Mouse (Mus musculus) heart, postnatal 36 days (tissue): ENCODE data around the gene Smyd1. TPM values are rescaled to one million over a fixed set of nuclear protein-coding genes. Genes with fewer than 3 reads are reported as not detected.

ENCODE experiments used
- DNase-seq, 2 experiments: peaks; one replicate each; pipeline ENCODE4 v3.0.0; 2021 to 2022
- intact Hi-C: fragments of 180-260 bp; cut with DNase I; formaldehyde crosslinking; loops from one replicate; pipeline ENCODE4 v1.15.1; 2025
- total RNA-seq, 2 experiments: library from RNA; stranded (reverse); gene quantifications; 2 replicates each; pipeline ENCODE4 v1.2.3; 2021

The Smyd1 gene
- total RNA-seq, 2 experiments from 2014 or later: 351 to 373 TPM

- intact Hi-C loops: no loop called here
Measured at GRCm38 (mm10) chr6:71224184-71224943, 97.7 kb downstream of the Smyd1 start.

GRCm38 (mm10) chr6:71221501-71221900, 100.5 kb downstream of the Smyd1 start:
- intact Hi-C loops: no loop called here
- no peak for DNase-seq

More at GRCm38 (mm10) chr6:71224184-71224943, 97.7 kb downstream of the Smyd1 start:
- DNase-seq: no peak

- intact Hi-C loops: no loop called here
- no peak for DNase-seq
Measured at GRCm38 (mm10) chr6:71212471-71212870, 109.6 kb downstream of the Smyd1 start.

GRCm38 (mm10) chr6:71211917-71212316, 110.1 kb downstream of the Smyd1 start:
- intact Hi-C loops: no loop called here
- DNase-seq: no peak

- no peak for DNase-seq
- intact Hi-C loops: no loop called here
Measured at GRCm38 (mm10) chr6:71208691-71209090, 113.3 kb downstream of the Smyd1 start.

- no peak for DNase-seq
- intact Hi-C loops: no loop called here
Measured at GRCm38 (mm10) chr6:71204166-71204565, 117.9 kb downstream of the Smyd1 start.

GRCm38 (mm10) chr6:71203674-71204073, 118.4 kb downstream of the Smyd1 start:
- DNase-seq: no peak
- intact Hi-C loops: no loop called here

GRCm38 (mm10) chr6:71201925-71202324, 120.1 kb downstream of the Smyd1 start:
- intact Hi-C loops: no loop called here

GRCm38 (mm10) chr6:71199612-71200011, 122.4 kb downstream of the Smyd1 start, which contains the start of gene Fabp1:
Fabp1 (plus strand) TSS chr6:71199827.
- intact Hi-C loops: no loop called here
- no peak for DNase-seq

More at GRCm38 (mm10) chr6:71201925-71202324, 120.1 kb downstream of the Smyd1 start:
- no peak for DNase-seq

GRCm38 (mm10) chr6:71197636-71198535, 124.1 kb downstream of the Smyd1 start:
- DNase-seq: no peak
- intact Hi-C loops: no loop called here

GRCm38 (mm10) chr6:71196107-71196506, 125.9 kb downstream of the Smyd1 start:
- intact Hi-C loops: no loop called here
- DNase-seq: no peak

GRCm38 (mm10) chr6:71193151-71193740, 128.8 kb downstream of the Smyd1 start:
- DNase-seq: no peak
- intact Hi-C loops: no loop called here

GRCm38 (mm10) chr6:71190501-71190900, 131.5 kb downstream of the Smyd1 start:
- no peak for DNase-seq
- intact Hi-C loops: no loop called here

GRCm38 (mm10) chr6:71189578-71189977, 132.5 kb downstream of the Smyd1 start:
- intact Hi-C loops: no loop called here
- DNase-seq: no peak

GRCm38 (mm10) chr6:71184941-71185604, 137.0 kb downstream of the Smyd1 start:
- DNase-seq: no peak
- intact Hi-C loops: no loop called here

- no peak for DNase-seq
- intact Hi-C loops: no loop called here
Measured at GRCm38 (mm10) chr6:71180596-71180995, 141.4 kb downstream of the Smyd1 start.

GRCm38 (mm10) chr6:71172812-71173580, 149.0 kb downstream of the Smyd1 start:
- no peak for DNase-seq
- intact Hi-C loops: loop anchor here (10.0 kb wide), 1 partner anchor 502 kb away; no protein-coding TSS in a partner anchor

GRCm38 (mm10) chr6:71166551-71167169, 155.4 kb downstream of the Smyd1 start:
- DNase-seq: no peak
- intact Hi-C loops: loop anchor here (1.0 to 5.0 kb wide), 4 partner anchors 106 to 638 kb away; partner anchors contain the start of gene Krcc1

- intact Hi-C loops: loop anchor here (5.0 kb wide), 1 partner anchor 133 kb away; no protein-coding TSS in a partner anchor
- DNase-seq: no peak
Measured at GRCm38 (mm10) chr6:71164394-71164793, 157.6 kb downstream of the Smyd1 start.
